Mouse (Mus musculus) forebrain, embryonic 14.5 days (tissue): Measurements from ENCODE around the gene Cnnm2. TPM values are rescaled to one million over a fixed set of nuclear protein-coding genes. Genes with fewer than 3 reads are reported as not detected.
"Not testable (repeated sequence)": the region's sequence is repeated elsewhere in the genome, so short reads cannot be mapped to it uniquely, and the experiment has no call there.

ENCODE experiments used
- ATAC-seq: fragments of 200-750 bp; cut with Nextera tagmentation; 2 replicates; pipeline ENCODE4 v1.8.0; 2017; ENCODE audit warnings: mild to moderate bottlenecking, moderate library complexity
- DNase-seq: peaks from one replicate; pipeline ENCODE4 v3.0.0-alpha.2; 2015; ENCODE audit warnings: low spot score
- H3K27ac ChIP-seq: fragments of 300-500 bp; sonication (generic); 2 replicates; pipeline ENCODE4 v1.5.1; 2014; ENCODE audit warnings: low read depth, mild to moderate bottlenecking, control low read depth, low read length, moderate library complexity
- H3K27me3 ChIP-seq: fragments of 300-500 bp; sonication (generic); replicated peaks from 2 replicates; pipeline ENCODE4 v1.6.1; 2014; ENCODE audit warnings: low read length, control low read depth, mixed read lengths; ENCODE audit not compliant: control insufficient read depth, insufficient read depth
- H3K36me3 ChIP-seq: fragments of 300-500 bp; sonication (generic); 2 replicates; pipeline ENCODE4 v1.6.1; 2014; ENCODE audit warnings: low read length, control low read depth; ENCODE audit not compliant: control insufficient read depth, insufficient read depth
- H3K4me1 ChIP-seq: fragments of 300-500 bp; sonication (generic); 2 replicates; pipeline ENCODE4 v1.6.1; 2014; ENCODE audit warnings: antibody characterized with exemption, low read length, control low read depth; ENCODE audit not compliant: control insufficient read depth, insufficient read depth
- H3K4me2 ChIP-seq: fragments of 300-500 bp; sonication (generic); 2 replicates; pipeline ENCODE4 v1.6.1; 2014; ENCODE audit warnings: mild to moderate bottlenecking, control low read depth, low read length
- H3K4me3 ChIP-seq: fragments of 300-500 bp; sonication (generic); 2 replicates; pipeline ENCODE4 v1.5.1; 2014; ENCODE audit warnings: low read depth, low read length, control low read depth
- H3K9ac ChIP-seq: fragments of 300-500 bp; sonication (generic); 2 replicates; pipeline ENCODE4 v1.6.1; 2014; ENCODE audit warnings: mild to moderate bottlenecking, low read length, control low read depth, moderate library complexity
- H3K9me3 ChIP-seq: fragments of 300-500 bp; sonication (generic); replicated peaks from 2 replicates; pipeline ENCODE4 v1.6.1; 2016; ENCODE audit warnings: low read length, control low read depth, mixed read lengths; ENCODE audit not compliant: control insufficient read depth
- WGBS: fragments of 180-500 bp; shearing (Covaris S2); extraction: QIAGEN DNeasy Blood & Tissue Kit; methylation state at CpG from one replicate; pipeline ENCODE4 v1.1.7; 2014; 5-methylcytosine and 5-hydroxymethylcytosine counted together
- polyA plus RNA-seq: library from polyadenylated mRNA; unstranded; fragments of >200 nt; fragmentation: Nextera tagmentation; extraction: Ambion mirVana; gene quantifications from 2 replicates; pipeline ENCODE4 v1.2.1, GENCODE M21; 2014

Gene Cnnm2
- polyA plus RNA-seq, 1 experiment from 2014 or later: 2.8 TPM

DNA sequence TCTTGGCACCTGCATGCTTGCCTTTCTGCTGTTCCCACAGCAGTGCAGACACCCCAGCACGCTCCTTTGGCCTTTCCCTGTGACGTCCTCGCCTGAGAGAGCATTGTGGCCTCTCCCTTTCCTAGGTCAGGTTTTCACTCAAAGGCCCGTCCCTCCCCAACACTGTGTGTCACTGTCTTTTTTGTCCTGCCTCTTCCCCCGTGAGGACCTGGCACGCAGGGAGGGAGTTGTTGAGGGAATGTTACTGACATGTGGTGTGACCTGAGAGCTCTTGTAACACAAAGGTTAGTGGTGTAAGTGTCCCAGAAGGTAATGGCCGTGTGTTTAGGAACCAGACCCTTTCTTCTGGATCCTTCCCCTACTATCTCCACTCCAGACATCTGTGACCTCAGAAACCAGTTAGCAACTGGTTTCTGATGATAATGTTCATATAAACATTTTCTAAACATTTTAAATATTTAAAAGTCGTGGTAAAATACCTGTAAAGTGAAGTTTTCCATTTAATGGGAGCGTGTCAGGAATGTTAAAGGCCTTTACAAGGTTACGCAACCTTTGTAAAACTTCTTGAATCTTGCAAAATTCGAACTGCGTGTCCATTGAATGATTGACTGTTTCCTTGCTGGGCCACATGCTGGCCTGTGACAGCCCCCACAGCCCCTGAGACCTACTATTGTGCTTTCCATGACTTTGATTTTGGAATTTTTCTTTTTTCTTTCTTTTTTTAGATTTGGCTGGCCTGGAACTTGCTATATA, 16.7 kb downstream of the Cnnm2 start:
- Histone ChIP-seq H3K9ac (no peak overlapping the region), H3K27me3 (no peaks in the 10 kb centered on the region)
- ATAC-seq: no peak

DNA sequence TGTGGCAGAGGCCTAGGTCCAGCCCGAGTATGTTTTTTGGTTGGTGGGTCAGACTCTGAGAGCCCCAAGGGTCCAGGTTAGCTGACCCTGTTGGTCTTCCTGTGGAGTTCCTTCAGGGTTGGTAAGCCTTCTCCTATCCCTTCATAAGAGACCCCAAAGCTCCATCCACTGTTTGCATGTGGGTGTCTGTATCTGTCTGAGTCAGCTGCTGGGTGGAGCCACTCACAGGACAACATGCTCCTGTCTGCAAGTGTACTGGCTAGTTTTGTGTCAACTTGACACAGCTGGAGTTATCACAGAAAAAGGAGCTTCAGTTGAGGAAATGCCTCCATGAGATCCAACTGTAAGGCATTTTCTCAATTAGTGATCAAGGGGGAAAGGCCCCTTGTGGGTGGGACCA, 17.7 kb downstream of the Cnnm2 start:
- H3K4me1 ChIP-seq, H3K27ac ChIP-seq, H3K36me3 ChIP-seq, H3K9me3 ChIP-seq, H3K27me3 ChIP-seq, H3K4me3 ChIP-seq, ATAC-seq, H3K4me2 ChIP-seq, DNase-seq, H3K9ac ChIP-seq: not testable (repeated sequence)
- 100% methylated on average over 1 of the region's 1 CpGs for WGBS

More for the DNA sequence above, 16.7 kb downstream of the Cnnm2 start:
- Histone ChIP-seq H3K4me3 (no peak overlapping the region), H3K4me2 (no peak overlapping the region), H3K36me3 (no peaks in the 10 kb centered on the region), H3K4me1 (no peaks in the 10 kb centered on the region), H3K9me3 (no peaks in the 10 kb centered on the region), H3K27ac (no peak overlapping the region)
- WGBS: 75% methylated on average over 12 of the region's 12 CpGs
- DNase-seq: no peak

DNA sequence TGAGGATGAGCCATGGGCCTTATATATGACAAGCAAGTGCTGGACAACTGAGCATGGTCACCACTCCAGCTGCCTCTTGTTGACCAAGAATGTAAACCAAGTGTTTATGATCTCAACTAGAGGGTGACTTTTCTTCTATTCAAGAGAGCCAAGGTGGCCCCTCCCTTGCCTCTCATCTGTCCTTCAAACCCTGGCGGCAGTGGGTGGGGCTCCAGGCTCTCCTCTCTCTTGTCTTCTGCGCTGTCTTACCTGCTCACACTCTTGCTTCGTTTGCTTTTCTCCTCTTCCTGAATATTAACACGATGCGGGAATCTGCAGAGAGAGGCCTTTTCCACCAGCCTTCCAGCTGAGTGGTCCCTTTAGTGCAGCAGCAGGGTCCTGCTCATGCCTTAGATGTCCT, 22.6 kb downstream of the Cnnm2 start:
- no peaks in the 10 kb centered on the region for H3K27me3 ChIP-seq
- WGBS: 84% methylated on average over 5 of the region's 5 CpGs
- no peaks in the 10 kb centered on the region for H3K36me3 ChIP-seq
- no peak overlapping the region for H3K27ac ChIP-seq
- no peaks in the 10 kb centered on the region for H3K4me1 ChIP-seq
- no peak for DNase-seq
- no peaks in the 10 kb centered on the region for H3K9me3 ChIP-seq
- no peak overlapping the region for H3K4me3 ChIP-seq
- ATAC-seq: no peak
- H3K9ac ChIP-seq: no peak overlapping the region
- H3K4me2 ChIP-seq: no peak overlapping the region

DNA sequence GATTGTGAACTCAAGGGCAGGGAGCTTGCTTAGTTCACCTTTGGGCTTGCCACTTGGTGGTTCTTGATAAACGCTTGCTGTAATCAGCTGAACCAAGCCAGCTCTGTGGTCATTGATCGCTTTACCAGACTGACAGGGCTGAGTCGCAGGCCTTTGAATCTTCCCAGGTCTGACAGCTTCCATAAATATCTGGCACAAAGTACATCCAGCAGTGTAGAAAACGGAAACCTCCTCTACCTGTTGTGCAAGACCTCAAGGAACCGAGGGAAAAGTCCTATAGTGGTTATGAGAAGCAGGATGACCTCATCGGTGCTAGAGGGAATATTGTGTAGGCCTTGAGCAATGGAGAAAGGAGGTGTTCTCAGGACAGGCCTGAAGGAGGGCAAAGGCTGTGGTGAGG, 23.1 kb downstream of the Cnnm2 start:
- no peak overlapping the region for H3K9ac ChIP-seq
- WGBS: 92% methylated on average over 6 of the region's 6 CpGs
- no peaks in the 10 kb centered on the region for H3K36me3 ChIP-seq
- H3K4me2 ChIP-seq: no peak overlapping the region
- ATAC-seq (no peak), DNase-seq (no peak)
- no peak overlapping the region for H3K27ac ChIP-seq
- no peaks in the 10 kb centered on the region for H3K9me3 ChIP-seq
- no peaks in the 10 kb centered on the region for H3K4me1 ChIP-seq
- no peak overlapping the region for H3K4me3 ChIP-seq
- H3K27me3 ChIP-seq: no peaks in the 10 kb centered on the region

DNA sequence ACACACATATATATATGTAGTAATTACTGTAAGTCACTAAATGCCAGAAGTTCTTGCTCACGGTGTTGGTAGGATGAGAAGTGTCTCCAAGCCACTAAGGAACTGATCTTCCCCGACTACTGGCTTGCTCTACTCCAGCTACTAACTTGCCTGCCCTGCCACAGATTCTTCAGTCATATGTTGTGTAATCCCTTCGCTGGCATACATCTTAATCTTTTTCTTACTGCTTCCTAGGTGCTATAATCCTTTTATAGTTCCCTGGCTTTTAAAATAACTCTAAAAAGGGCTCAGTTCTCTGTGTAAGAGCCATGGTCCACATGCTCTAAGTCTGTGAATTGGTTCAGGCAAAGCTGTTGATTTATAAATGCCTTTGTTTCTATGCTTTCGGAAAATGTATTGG, 24.2 kb downstream of the Cnnm2 start:
- no peaks in the 10 kb centered on the region for H3K9me3 ChIP-seq
- no peaks in the 10 kb centered on the region for H3K27me3 ChIP-seq
- H3K27ac ChIP-seq: no peak overlapping the region
- no peaks in the 10 kb centered on the region for H3K36me3 ChIP-seq
- no peak overlapping the region for H3K4me2 ChIP-seq
- no peak for ATAC-seq
- DNase-seq: no peak
- 83% methylated on average over 4 of the region's 4 CpGs for WGBS
- no peak overlapping the region for H3K9ac ChIP-seq
- H3K4me1 ChIP-seq: no peaks in the 10 kb centered on the region
- H3K4me3 ChIP-seq: no peak overlapping the region

DNA sequence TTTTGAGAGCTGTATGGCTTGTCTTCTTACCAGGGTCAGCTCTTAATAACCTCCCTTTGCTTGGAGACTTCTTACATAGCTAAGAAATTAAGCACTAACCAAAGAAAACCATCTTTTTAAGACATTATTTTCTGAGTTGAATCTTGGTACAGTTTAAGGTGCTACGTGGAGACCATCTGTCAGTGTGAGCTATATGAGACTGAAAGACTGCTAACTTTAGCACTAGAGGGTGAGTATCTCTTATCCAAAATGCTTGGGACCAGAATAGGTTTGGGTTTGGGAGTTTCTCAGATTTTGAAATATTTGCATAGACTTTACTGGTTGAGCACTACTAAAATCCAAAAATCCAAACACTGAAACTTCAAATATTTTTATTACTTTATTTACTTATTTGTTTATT, 28.4 kb downstream of the Cnnm2 start:
- no peak overlapping the region for H3K9ac ChIP-seq
- DNase-seq (no peak), ATAC-seq (no peak)
- H3K4me3 ChIP-seq: no peak overlapping the region
- 98% methylated on average over 1 of the region's 1 CpGs for WGBS
- no peak overlapping the region for H3K4me2 ChIP-seq
- no peaks in the 10 kb centered on the region for H3K9me3 ChIP-seq
- no peak overlapping the region for H3K27ac ChIP-seq
- no peaks in the 10 kb centered on the region for H3K4me1 ChIP-seq
- no peaks in the 10 kb centered on the region for H3K27me3 ChIP-seq
- H3K36me3 ChIP-seq: no peaks in the 10 kb centered on the region

DNA sequence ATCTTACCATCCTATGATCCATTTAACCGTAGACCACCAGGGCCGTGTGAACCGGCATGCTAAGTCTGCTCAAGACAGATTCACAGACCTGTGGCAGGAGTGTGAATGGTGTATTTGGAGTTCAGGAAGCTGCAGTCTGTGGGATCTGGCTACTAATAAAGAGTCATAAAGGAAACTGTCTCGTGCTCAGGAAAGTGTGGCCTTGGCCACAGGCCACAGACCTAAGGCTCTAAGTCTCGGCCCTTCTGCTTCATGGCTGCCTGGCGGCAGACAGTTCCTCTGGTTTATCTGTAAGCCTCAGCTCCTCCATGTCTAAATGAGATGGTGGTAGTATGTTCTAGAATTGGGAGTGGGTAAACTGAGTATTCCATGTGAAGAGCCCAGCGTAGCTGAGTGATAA, 30.0 kb downstream of the Cnnm2 start:
- DNase-seq (no peak), ATAC-seq (no peak)
- H3K9ac ChIP-seq: no peak overlapping the region
- H3K36me3 ChIP-seq: no peaks in the 10 kb centered on the region
- no peak overlapping the region for H3K27ac ChIP-seq
- H3K9me3 ChIP-seq: no peaks in the 10 kb centered on the region
- H3K4me3 ChIP-seq: no peak overlapping the region
- no peaks in the 10 kb centered on the region for H3K27me3 ChIP-seq
- H3K4me2 ChIP-seq: no peak overlapping the region
- 91% methylated on average over 7 of the region's 7 CpGs for WGBS
- H3K4me1 ChIP-seq: no peaks in the 10 kb centered on the region

DNA sequence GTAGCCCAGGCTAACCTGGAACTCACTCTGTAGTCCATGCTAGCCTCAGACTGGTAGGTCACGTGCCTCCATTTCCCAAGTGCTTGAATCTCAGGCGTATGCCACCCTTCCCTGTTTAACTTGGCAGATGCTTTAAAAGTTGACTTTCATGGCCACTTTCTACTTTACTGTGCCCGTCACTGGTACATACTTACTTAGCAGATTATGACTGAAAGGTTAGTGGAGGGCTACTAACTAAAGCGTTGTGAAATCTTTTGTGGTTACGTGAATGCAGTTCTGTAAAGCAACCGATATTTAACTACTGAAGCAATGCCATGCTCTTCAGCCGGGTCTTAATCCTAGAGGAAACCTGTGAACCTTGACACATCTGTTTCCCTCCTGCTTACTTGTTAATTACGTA, 30.5 kb downstream of the Cnnm2 start:
- H3K36me3 ChIP-seq: no peaks in the 10 kb centered on the region
- 73% methylated on average over 8 of the region's 8 CpGs for WGBS
- no peak overlapping the region for H3K9ac ChIP-seq
- H3K27me3 ChIP-seq: no peaks in the 10 kb centered on the region
- DNase-seq (no peak), ATAC-seq (no peak)
- H3K4me2 ChIP-seq: no peak overlapping the region
- H3K9me3 ChIP-seq: no peaks in the 10 kb centered on the region
- no peak overlapping the region for H3K4me3 ChIP-seq
- H3K27ac ChIP-seq: no peak overlapping the region
- no peaks in the 10 kb centered on the region for H3K4me1 ChIP-seq

DNA sequence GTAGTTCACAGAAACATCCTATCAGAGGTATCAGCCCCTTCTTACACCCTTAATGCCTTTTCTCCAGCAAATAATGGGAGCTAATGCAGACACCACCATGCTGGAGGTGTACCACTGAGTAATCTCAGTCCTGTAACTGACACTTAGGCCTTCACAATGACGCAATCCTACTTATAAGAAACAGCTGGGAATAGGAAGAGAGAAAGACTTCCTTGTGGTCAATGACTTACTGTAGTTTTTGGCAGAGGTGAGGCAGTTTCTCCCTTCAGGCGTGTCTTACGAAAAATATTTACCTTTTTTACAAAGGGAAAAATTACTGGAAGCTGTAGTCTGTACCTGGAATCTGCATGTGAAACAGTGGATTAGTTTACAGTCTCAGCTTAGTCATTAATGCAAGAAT, 31.1 kb downstream of the Cnnm2 start:
- H3K9ac ChIP-seq: no peak overlapping the region
- WGBS: 84% methylated on average over 3 of the region's 3 CpGs

More for the DNA sequence above, 31.1 kb downstream of the Cnnm2 start:
- Histone ChIP-seq H3K27me3 (no peaks in the 10 kb centered on the region), H3K36me3 (no peaks in the 10 kb centered on the region), H3K4me1 (no peaks in the 10 kb centered on the region), H3K9me3 (no peaks in the 10 kb centered on the region), H3K4me3 (no peak overlapping the region), H3K27ac (no peak overlapping the region), H3K4me2 (no peak overlapping the region)
- no peak for DNase-seq
- no peak for ATAC-seq
